Mouse (Mus musculus): Measurements from ENCODE around the gene Ptchd4. TPM values are rescaled to one million over a fixed set of nuclear protein-coding genes. Genes with fewer than 3 reads are reported as not detected.

Gene Ptchd4
- polyA plus RNA-seq (2012; rRNA removed), result not detected in 2 replicates

GRCm38 (mm10) chr17:42315669-42316611, at the start of gene Ptchd4:
Ptchd4 (plus strand) TSS chr17:42315947.
- DNase-seq, result no peak

GRCm38 (mm10) chr17:42276861-42277260, 38.9 kb upstream of the Ptchd4 start:
- DNase-seq, result no peak
- 84% methylated on average over 2 of the region's 2 CpGs for WGBS
- TF ChIP-seq CTCF (IDR thresholded peaks at IDR 0.05; ENCODE audit: insufficient read depth, low read length) (no peak), POLR2A (IDR thresholded peaks at IDR 0.05; ENCODE audit: borderline replicate concordance, extremely low read depth, low read depth, low read length) (no peak)
- Histone ChIP-seq H3K4me1 (ENCODE audit: control insufficient read depth, insufficient read depth, low read length) (no peaks in the 10 kb centered on the region), H3K4me3 (replicated peaks; ENCODE audit: extremely low read depth, low read depth, low read length) (no peak overlapping the region)

More at GRCm38 (mm10) chr17:42315669-42316611, at the start of gene Ptchd4:
- WGBS, result 2% methylated on average over 53 of the region's 56 CpGs
- H3K4me3 ChIP-seq (replicated peaks; ENCODE audit: extremely low read depth, low read depth, low read length), result no peak within 1 kb of the TSS
- no peak for TF ChIP-seq CTCF (IDR thresholded peaks at IDR 0.05; ENCODE audit: insufficient read depth, low read length)
- no peak for TF ChIP-seq POLR2A (IDR thresholded peaks at IDR 0.05; ENCODE audit: borderline replicate concordance, extremely low read depth, low read depth, low read length)
- no peaks in the 10 kb centered on the region for H3K4me1 ChIP-seq (ENCODE audit: control insufficient read depth, insufficient read depth, low read length)

- no peak overlapping the region for H3K4me3 ChIP-seq (replicated peaks; ENCODE audit: extremely low read depth, low read depth, low read length)
- TF ChIP-seq POLR2A (IDR thresholded peaks at IDR 0.05; ENCODE audit: borderline replicate concordance, extremely low read depth, low read depth, low read length) (no peak), CTCF (IDR thresholded peaks at IDR 0.05; ENCODE audit: insufficient read depth, low read length) (no peak)
- DNase-seq, result no peak
- H3K4me1 ChIP-seq (ENCODE audit: control insufficient read depth, insufficient read depth, low read length), result no peaks in the 10 kb centered on the region
- WGBS, result 31% methylated on average over 1 of the region's 1 CpGs
Measured at GRCm38 (mm10) chr17:42284391-42284790, 31.4 kb upstream of the Ptchd4 start.

- DNase-seq, result no peak
- WGBS, result 55% methylated on average over 3 of the region's 3 CpGs
- TF ChIP-seq POLR2A (IDR thresholded peaks at IDR 0.05; ENCODE audit: borderline replicate concordance, extremely low read depth, low read depth, low read length) (no peak), CTCF (IDR thresholded peaks at IDR 0.05; ENCODE audit: insufficient read depth, low read length) (no peak)
- H3K4me1 ChIP-seq (ENCODE audit: control insufficient read depth, insufficient read depth, low read length), result no peaks in the 10 kb centered on the region
- no peak overlapping the region for H3K4me3 ChIP-seq (replicated peaks; ENCODE audit: extremely low read depth, low read depth, low read length)
Measured at GRCm38 (mm10) chr17:42286255-42286654, 29.5 kb upstream of the Ptchd4 start.

- H3K4me1 ChIP-seq (ENCODE audit: control insufficient read depth, insufficient read depth, low read length), result no peaks in the 10 kb centered on the region
- TF ChIP-seq CTCF (IDR thresholded peaks at IDR 0.05; ENCODE audit: insufficient read depth, low read length), result no peak
- no peak for TF ChIP-seq POLR2A (IDR thresholded peaks at IDR 0.05; ENCODE audit: borderline replicate concordance, extremely low read depth, low read depth, low read length)
- no peak overlapping the region for H3K4me3 ChIP-seq (replicated peaks; ENCODE audit: extremely low read depth, low read depth, low read length)
- DNase-seq, result no peak
Measured at GRCm38 (mm10) chr17:42290341-42290740, 25.4 kb upstream of the Ptchd4 start.

GRCm38 (mm10) chr17:42291793-42292192, 24.0 kb upstream of the Ptchd4 start:
- 46% methylated on average over 5 of the region's 5 CpGs for WGBS
- DNase-seq, result no peak
- H3K4me1 ChIP-seq (ENCODE audit: control insufficient read depth, insufficient read depth, low read length), result no peaks in the 10 kb centered on the region
- no peak overlapping the region for H3K4me3 ChIP-seq (replicated peaks; ENCODE audit: extremely low read depth, low read depth, low read length)
- TF ChIP-seq CTCF (IDR thresholded peaks at IDR 0.05; ENCODE audit: insufficient read depth, low read length) (no peak), POLR2A (IDR thresholded peaks at IDR 0.05; ENCODE audit: borderline replicate concordance, extremely low read depth, low read depth, low read length) (no peak)

GRCm38 (mm10) chr17:42297986-42298385, 17.8 kb upstream of the Ptchd4 start:
- DNase-seq, result no peak
- H3K4me1 ChIP-seq (ENCODE audit: control insufficient read depth, insufficient read depth, low read length), result no peaks in the 10 kb centered on the region
- WGBS, result 68% methylated on average over 4 of the region's 4 CpGs
- no peak overlapping the region for H3K4me3 ChIP-seq (replicated peaks; ENCODE audit: extremely low read depth, low read depth, low read length)
- TF ChIP-seq POLR2A (IDR thresholded peaks at IDR 0.05; ENCODE audit: borderline replicate concordance, extremely low read depth, low read depth, low read length) (no peak), CTCF (IDR thresholded peaks at IDR 0.05; ENCODE audit: insufficient read depth, low read length) (no peak)

- TF ChIP-seq POLR2A (IDR thresholded peaks at IDR 0.05; ENCODE audit: borderline replicate concordance, extremely low read depth, low read depth, low read length), result no peak
- TF ChIP-seq CTCF (IDR thresholded peaks at IDR 0.05; ENCODE audit: insufficient read depth, low read length), result no peak
- no peaks in the 10 kb centered on the region for H3K4me1 ChIP-seq (ENCODE audit: control insufficient read depth, insufficient read depth, low read length)
- no peak overlapping the region for H3K4me3 ChIP-seq (replicated peaks; ENCODE audit: extremely low read depth, low read depth, low read length)
- no peak for DNase-seq
- WGBS, result 35% methylated on average over 3 of the region's 3 CpGs
Measured at GRCm38 (mm10) chr17:42299681-42300080, 16.1 kb upstream of the Ptchd4 start.

- WGBS, result 57% methylated on average over 4 of the region's 4 CpGs
- TF ChIP-seq CTCF (IDR thresholded peaks at IDR 0.05; ENCODE audit: insufficient read depth, low read length) (no peak), POLR2A (IDR thresholded peaks at IDR 0.05; ENCODE audit: borderline replicate concordance, extremely low read depth, low read depth, low read length) (no peak)
- no peak overlapping the region for H3K4me3 ChIP-seq (replicated peaks; ENCODE audit: extremely low read depth, low read depth, low read length)
- DNase-seq, result no peak
- no peaks in the 10 kb centered on the region for H3K4me1 ChIP-seq (ENCODE audit: control insufficient read depth, insufficient read depth, low read length)
Measured at GRCm38 (mm10) chr17:42303062-42303577, 12.6 kb upstream of the Ptchd4 start.

GRCm38 (mm10) chr17:42304262-42304661, 11.5 kb upstream of the Ptchd4 start:
- H3K4me3 ChIP-seq (replicated peaks; ENCODE audit: extremely low read depth, low read depth, low read length), result no peak overlapping the region
- no peak for DNase-seq
- H3K4me1 ChIP-seq (ENCODE audit: control insufficient read depth, insufficient read depth, low read length), result no peaks in the 10 kb centered on the region
- 58% methylated on average over 4 of the region's 4 CpGs for WGBS
- TF ChIP-seq CTCF (IDR thresholded peaks at IDR 0.05; ENCODE audit: insufficient read depth, low read length) (no peak), POLR2A (IDR thresholded peaks at IDR 0.05; ENCODE audit: borderline replicate concordance, extremely low read depth, low read depth, low read length) (no peak)

Data from lung, adult 2 months (tissue).